In the genomic region with DNA sequence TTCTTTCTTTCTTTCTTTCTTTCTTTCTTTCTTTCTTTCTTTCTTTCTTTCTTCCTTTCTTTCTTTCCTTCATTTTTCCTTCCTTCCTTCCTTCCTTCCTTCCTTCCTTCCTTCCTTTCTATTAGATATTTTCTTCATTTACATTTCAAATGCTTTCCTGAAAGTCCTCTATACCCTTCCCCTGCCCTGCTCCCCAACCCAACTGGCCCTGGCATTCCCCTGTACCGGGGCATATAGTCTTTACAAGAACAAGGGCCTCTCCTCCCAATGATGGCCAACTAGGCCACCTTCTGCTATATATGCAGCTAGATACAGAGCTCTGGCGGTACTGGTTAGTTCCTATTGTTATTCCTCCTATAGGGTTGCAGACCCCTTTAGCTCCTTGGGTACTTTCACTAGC, we compare ENCODE assay signal across 8 mouse cellular contexts.
DNase-seq lines count a peak whose midpoint lies in the region.
"Not testable (repeated sequence)": the region's sequence is repeated elsewhere in the genome, so short reads cannot be mapped to it uniquely, and the experiment has no call there.

No protein-coding gene starts in this region.

- peak; percentile 3 for DNase-seq in T-cell, adult 2 months (ENCODE audit: low spot score)
- DNase-seq in cerebellum, postnatal 4 days (ENCODE audit: low spot score in 2 of 2): peak; percentile 2 to 33
- DNase-seq in gastrocnemius, postnatal 4 days (ENCODE audit: low spot score in 2 of 2): peak; percentile 12 to 17
- DNase-seq in heart, postnatal 4 days: peak; percentile 11
- peak; percentile 4 for DNase-seq in left cerebral cortex, postnatal 4 days
- DNase-seq in ovary, postnatal 10 days (ENCODE audit: low spot score): peak; percentile 6
- peak; percentile 46 for DNase-seq in testis, postnatal 10 days (ENCODE audit: low spot score)
- peak; percentile 8 for DNase-seq in thymus, postnatal 4 days

- intact Hi-C loops in left cerebral cortex, postnatal 4 days (cut with DNase I): not testable (repeated sequence)

Comparison
In these comparisons a context has a peak if more than half of its experiments do, and no peak if none do; other contexts are left out.
1. Peak in every context shown above with its lines: DNase-seq.